Mouse (Mus musculus): ENCODE measurements at regions not wholly inside any gene's neighbourhood (a gene's known extent, or its start where the extent isn't known, plus 50 kb on each side); places are given as distances from the start of the nearest gene placed in this dataset.

GRCm38 (mm10) chr6:51060848-51061535 is 371.5 kb upstream of the Nfe2l3 start:
- TF ChIP-seq CTCF (IDR thresholded peaks at IDR 0.05; ENCODE audit: extremely low read depth, insufficient read depth, insufficient read length, insufficient replicate concordance) (no peak), POLR2A (IDR thresholded peaks at IDR 0.05; ENCODE audit: low read depth, low read length) (no peak)
